Comparison of ENCODE assay signal across 19 mouse cellular contexts in the genomic region with DNA sequence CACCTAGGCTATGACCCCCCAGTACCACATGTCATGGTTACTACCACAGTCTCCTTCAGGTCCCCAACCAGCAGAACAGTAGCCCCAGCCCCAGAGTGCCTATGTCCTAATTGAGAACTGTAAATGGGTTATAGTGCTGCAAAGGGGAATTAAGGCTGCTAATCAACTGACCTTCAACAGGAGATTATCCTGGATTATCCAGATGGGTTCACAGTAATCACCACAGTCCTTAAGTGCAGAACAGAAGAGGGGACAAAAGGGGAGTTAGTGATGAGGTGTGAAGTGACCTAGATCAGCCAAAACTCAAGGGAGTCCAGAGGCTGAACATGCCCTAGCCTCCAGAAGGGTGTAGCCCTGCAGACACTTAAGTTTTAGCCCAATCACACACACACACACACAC.
"Had no signal": no experiment of that assay in that cellular context is flagged by ENCODE, and none has a peak within 500 bp of the region (broad histone marks: within the 10 kb centered on the region; RNA-seq: fewer than 3 reads in every experiment).

No protein-coding gene starts in this region.

- H3K27me3 ChIP-seq: liver, embryonic 13.5 days; liver, embryonic 15.5 days; lung, embryonic 15.5 days; midbrain, embryonic 15.5 days; neural tube, embryonic 12.5 days; stomach, embryonic 15.5 days had no signal

- ATAC-seq: liver, postnatal 0 days; lung, postnatal 0 days; midbrain, embryonic 15.5 days had no signal

- H3K36me3 ChIP-seq: liver, embryonic 13.5 days; liver, embryonic 15.5 days; lung, embryonic 15.5 days; midbrain, embryonic 12.5 days; midbrain, embryonic 15.5 days; neural tube, embryonic 12.5 days; stomach, embryonic 15.5 days had no signal

- DNase-seq: liver, embryonic 13.5 days; liver, postnatal 0 days; lung, adult 2 months; lung, postnatal 14 days; lung, postnatal 36 days; right cerebral cortex, postnatal 14 days; thymus, adult 2 months; thymus, postnatal 25 days; thymus, postnatal 4 days had no signal

- H3K9ac ChIP-seq: liver, embryonic 13.5 days; liver, embryonic 15.5 days; liver, postnatal 0 days; lung, embryonic 15.5 days; midbrain, embryonic 12.5 days; midbrain, embryonic 15.5 days; neural tube, embryonic 12.5 days; stomach, embryonic 15.5 days had no signal

- H3K9me3 ChIP-seq: liver, embryonic 13.5 days; liver, embryonic 15.5 days; lung, embryonic 15.5 days; midbrain, embryonic 15.5 days; stomach, embryonic 15.5 days had no signal

- H3K4me1 ChIP-seq: liver, embryonic 13.5 days; liver, embryonic 15.5 days; midbrain, embryonic 15.5 days; neural tube, embryonic 12.5 days had no signal

- H3K27ac ChIP-seq: liver, embryonic 13.5 days; liver, embryonic 15.5 days; lung, embryonic 15.5 days; macrophage; midbrain, embryonic 12.5 days; midbrain, embryonic 15.5 days; neural tube, embryonic 12.5 days; stomach, embryonic 15.5 days had no signal

- H3K4me3 ChIP-seq: liver, embryonic 13.5 days; liver, embryonic 15.5 days; lung, embryonic 15.5 days; megakaryocyte, embryonic 14.5 days; midbrain, embryonic 12.5 days; midbrain, embryonic 15.5 days; neural tube, embryonic 12.5 days; stomach, embryonic 15.5 days had no signal

- H3K4me2 ChIP-seq: liver, embryonic 11.5 days; liver, embryonic 13.5 days; liver, embryonic 15.5 days; lung, embryonic 15.5 days; midbrain, embryonic 12.5 days; midbrain, embryonic 15.5 days; neural tube, embryonic 12.5 days; stomach, embryonic 15.5 days had no signal
